Mouse (Mus musculus): ENCODE results near the gene Zfp113.
A peak's percentile ranks its signal among the peaks of the same experiment; 100 is the strongest.

The Zfp113 gene

GRCm38 (mm10) chr5:138155443-138155976, at the start of gene Zfp113:
Zfp113 (minus strand) TSS chr5:138155744.
- peak; percentile 96 for DNase-seq

- no peak for DNase-seq
Observed at GRCm38 (mm10) chr5:138202086-138202485, 46.5 kb upstream of the Zfp113 start.

GRCm38 (mm10) chr5:138199576-138199975, 44.0 kb upstream of the Zfp113 start:
- DNase-seq = no peak

GRCm38 (mm10) chr5:138195463-138195862, 39.9 kb upstream of the Zfp113 start:
- DNase-seq = no peak

GRCm38 (mm10) chr5:138194755-138195345, 39.3 kb upstream of the Zfp113 start:
- no peak for DNase-seq

GRCm38 (mm10) chr5:138193771-138194727, 38.5 kb upstream of the Zfp113 start, which contains the start of gene Mblac1:
Mblac1 (plus strand) TSS chr5:138194314.
- peak; percentile 78 for DNase-seq

- peak; percentile 82 for DNase-seq
Observed at GRCm38 (mm10) chr5:138187661-138188306, 32.2 kb upstream of the Zfp113 start.

GRCm38 (mm10) chr5:138186950-138187638, 31.6 kb upstream of the Zfp113 start, which contains the start of the genes Taf6 and Cnpy4:
Taf6 (minus strand) TSS chr5:138187451.
Cnpy4 (plus strand) TSS chr5:138187485.
- peak; percentile 83 for DNase-seq

- DNase-seq = no peak
Observed at GRCm38 (mm10) chr5:138173217-138173616, 17.7 kb upstream of the Zfp113 start.

- DNase-seq = peak; percentile 98
Observed at GRCm38 (mm10) chr5:138171695-138172491, 16.3 kb upstream of the Zfp113 start, which contains the start of the genes Ap4m1 and Mcm7. Ap4m1 (plus strand) TSS chr5:138172002. Mcm7 (minus strand) TSS chr5:138172422.

GRCm38 (mm10) chr5:138170936-138171561, 15.5 kb upstream of the Zfp113 start:
- DNase-seq = peak; percentile 95

GRCm38 (mm10) chr5:138165594-138165993, 10.1 kb upstream of the Zfp113 start:
- DNase-seq = no peak

- DNase-seq = no peak
Observed at GRCm38 (mm10) chr5:138163610-138164009, 8.1 kb upstream of the Zfp113 start.

GRCm38 (mm10) chr5:138163046-138163445, 7.5 kb upstream of the Zfp113 start:
- DNase-seq = no peak

- DNase-seq = peak; percentile 95
Observed at GRCm38 (mm10) chr5:138160842-138161665, 5.5 kb upstream of the Zfp113 start, which contains the start of gene Cops6. Cops6 (plus strand) TSS chr5:138161071.

- no peak for DNase-seq
Observed at GRCm38 (mm10) chr5:138160224-138160762, 4.7 kb upstream of the Zfp113 start.

- DNase-seq = no peak
Observed at GRCm38 (mm10) chr5:138154390-138154789, 1.2 kb downstream of the Zfp113 start.

GRCm38 (mm10) chr5:138138585-138138984, 17.0 kb downstream of the Zfp113 start:
- no peak for DNase-seq

GRCm38 (mm10) chr5:138137935-138138549, 17.5 kb downstream of the Zfp113 start:
- DNase-seq = no peak
